Mouse (Mus musculus): ENCODE data around the gene Snx10.

Gene Snx10

GRCm38 (mm10) chr6:51533467-51534200 is 9.9 kb downstream of the Snx10 start:
- no peak for DNase-seq (ENCODE audit: low spot score)

- DNase-seq (ENCODE audit: low spot score), result no peak
These were observed 11.9 kb downstream of the Snx10 start for GRCm38 (mm10) chr6:51535571-51535970.

- no peak for DNase-seq (ENCODE audit: low spot score)
These were observed 16.8 kb downstream of the Snx10 start for GRCm38 (mm10) chr6:51540525-51540924.

- DNase-seq (ENCODE audit: low spot score), result no peak
These were observed 17.7 kb downstream of the Snx10 start for GRCm38 (mm10) chr6:51541422-51541821.

GRCm38 (mm10) chr6:51542147-51542546 is 18.4 kb downstream of the Snx10 start:
- DNase-seq (ENCODE audit: low spot score), result no peak

- DNase-seq (ENCODE audit: low spot score), result no peak
These were observed 20.0 kb downstream of the Snx10 start for GRCm38 (mm10) chr6:51543639-51544117.

GRCm38 (mm10) chr6:51544118-51544681 is 20.5 kb downstream of the Snx10 start:
- no peak for DNase-seq (ENCODE audit: low spot score)

GRCm38 (mm10) chr6:51545219-51545859 is 21.6 kb downstream of the Snx10 start:
- no peak for DNase-seq (ENCODE audit: low spot score)

- no peak for DNase-seq (ENCODE audit: low spot score)
These were observed 22.4 kb downstream of the Snx10 start for GRCm38 (mm10) chr6:51546085-51546484.

- DNase-seq (ENCODE audit: low spot score), result no peak
These were observed 25.1 kb downstream of the Snx10 start for GRCm38 (mm10) chr6:51548757-51549156.

GRCm38 (mm10) chr6:51551267-51551802 is 27.6 kb downstream of the Snx10 start:
- no peak for DNase-seq (ENCODE audit: low spot score)

- no peak for DNase-seq (ENCODE audit: low spot score)
These were observed 32.9 kb downstream of the Snx10 start for GRCm38 (mm10) chr6:51556562-51556961.

GRCm38 (mm10) chr6:51558311-51558710 is 34.6 kb downstream of the Snx10 start:
- DNase-seq (ENCODE audit: low spot score), result no peak

GRCm38 (mm10) chr6:51566771-51567680 is 43.3 kb downstream of the Snx10 start:
- DNase-seq (ENCODE audit: low spot score), result no peak

- no peak for DNase-seq (ENCODE audit: low spot score)
These were observed 45.4 kb downstream of the Snx10 start for GRCm38 (mm10) chr6:51569086-51569485.

GRCm38 (mm10) chr6:51573136-51573535 is 49.4 kb downstream of the Snx10 start:
- DNase-seq (ENCODE audit: low spot score), result no peak

- no peak for DNase-seq (ENCODE audit: low spot score)
These were observed 50.4 kb downstream of the Snx10 start for GRCm38 (mm10) chr6:51574132-51574531.

- DNase-seq (ENCODE audit: low spot score), result no peak
These were observed 54.7 kb downstream of the Snx10 start for GRCm38 (mm10) chr6:51578415-51578814.

- DNase-seq (ENCODE audit: low spot score), result peak; percentile 58
These were observed 56.5 kb downstream of the Snx10 start for GRCm38 (mm10) chr6:51580040-51580680.

GRCm38 (mm10) chr6:51581418-51581817 is 57.7 kb downstream of the Snx10 start:
- no peak for DNase-seq (ENCODE audit: low spot score)

- DNase-seq (ENCODE audit: low spot score), result no peak
These were observed 58.4 kb downstream of the Snx10 start for GRCm38 (mm10) chr6:51582051-51582450.

Measured in urinary bladder, postnatal 10 days (tissue).